Mouse (Mus musculus): ENCODE data around the gene Cdkal1.

DNA sequence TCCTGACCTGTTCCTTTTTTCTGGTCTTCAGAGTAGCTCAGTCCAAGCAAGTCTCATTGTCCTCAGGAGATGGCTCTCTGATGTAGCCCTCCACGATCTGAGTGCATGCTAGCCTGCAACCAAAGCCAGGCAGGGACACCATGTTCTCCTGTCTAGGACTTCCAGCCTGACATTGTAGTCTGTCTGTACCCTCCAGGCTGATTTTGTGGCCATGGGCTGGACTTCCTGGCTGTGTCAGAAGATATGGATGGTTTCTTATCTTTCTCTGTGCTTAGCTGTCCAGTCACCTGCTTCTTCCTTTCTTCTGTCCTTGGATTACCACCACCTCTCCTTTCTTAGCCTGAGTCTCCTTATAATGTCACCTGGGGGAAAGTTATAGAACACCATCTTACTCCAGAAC lies 47.2 kb upstream of the Cdkal1 start:
- TF ChIP-seq POLR2A (IDR thresholded peaks at IDR 0.05; ENCODE audit: borderline replicate concordance, control insufficient read depth, low read depth, low read length), result no peak
- TF ChIP-seq CTCF (IDR thresholded peaks at IDR 0.05; ENCODE audit: control insufficient read depth, insufficient read depth, low read length), result no peak
